Mouse (Mus musculus) neural tube, embryonic 10.5 days (tissue): ENCODE measurements around the gene Itih2.

Source experiments
- DNase-seq: peaks from one replicate; pipeline ENCODE4 v3.0.0-alpha.2; 2017; ENCODE audit warnings: low spot score; ENCODE audit errors: extremely low spot score

Gene Itih2

DNA sequence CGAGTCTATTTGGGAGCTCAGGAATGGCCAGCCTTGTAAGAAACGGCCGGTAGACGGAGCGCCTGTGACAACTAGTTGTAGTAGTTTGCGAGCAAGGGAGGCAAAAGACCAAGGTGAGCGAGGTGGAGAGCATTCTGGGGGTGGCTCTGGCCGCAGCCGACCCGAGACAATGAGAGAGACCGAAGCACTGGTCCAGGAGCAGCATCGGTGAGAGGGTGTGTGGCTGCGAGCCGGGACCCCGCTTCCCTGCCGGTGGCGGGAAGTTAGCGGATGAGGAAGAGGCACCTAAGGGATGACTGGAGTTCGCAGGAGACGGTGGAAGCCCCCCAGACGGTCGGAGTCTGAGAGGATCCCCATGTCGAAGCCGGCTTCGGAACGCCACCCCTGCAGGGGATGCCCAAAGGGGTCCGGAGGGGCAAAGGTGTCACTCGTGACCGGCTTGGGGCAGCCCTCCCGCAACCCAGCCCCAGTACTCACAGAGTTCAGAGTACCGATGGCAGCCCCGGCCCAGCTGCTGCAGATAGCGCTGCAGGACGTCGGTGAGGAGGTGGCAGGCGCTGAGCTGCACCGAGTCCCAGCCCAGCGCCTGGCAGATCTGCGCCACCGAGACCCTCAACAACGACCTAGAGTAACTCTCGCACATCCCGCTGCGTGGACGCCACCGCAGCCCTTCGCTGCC, 83.3 kb downstream of the Itih2 start:
- peak; percentile 44 for DNase-seq
